Mouse (Mus musculus): ENCODE data around the gene Lgr4.

GRCm38 (mm10) chr2:109986036-109986785 is 68.8 kb downstream of the Lgr4 start:
- TF ChIP-seq CTCF (IDR thresholded peaks at IDR 0.05; ENCODE audit: low read depth) (no peak), EP300 (IDR thresholded peaks at IDR 0.05; ENCODE audit: low read depth) (no peak)
